Mouse (Mus musculus) ovary, postnatal 36 days (tissue): ENCODE measurements around the gene Sbf2.
"Not testable (repeated sequence)": the region's sequence is repeated elsewhere in the genome, so short reads cannot be mapped to it uniquely, and the experiment has no call there.

Experiments
- DNase-seq: peaks from one replicate; pipeline ENCODE4 v3.0.0; 2022; ENCODE audit warnings: low spot score, mixed read lengths

Sbf2 gene

GRCm38 (mm10) chr7:110565815-110566549, 48.7 kb downstream of the Sbf2 start:
- no peak for DNase-seq

DNA sequence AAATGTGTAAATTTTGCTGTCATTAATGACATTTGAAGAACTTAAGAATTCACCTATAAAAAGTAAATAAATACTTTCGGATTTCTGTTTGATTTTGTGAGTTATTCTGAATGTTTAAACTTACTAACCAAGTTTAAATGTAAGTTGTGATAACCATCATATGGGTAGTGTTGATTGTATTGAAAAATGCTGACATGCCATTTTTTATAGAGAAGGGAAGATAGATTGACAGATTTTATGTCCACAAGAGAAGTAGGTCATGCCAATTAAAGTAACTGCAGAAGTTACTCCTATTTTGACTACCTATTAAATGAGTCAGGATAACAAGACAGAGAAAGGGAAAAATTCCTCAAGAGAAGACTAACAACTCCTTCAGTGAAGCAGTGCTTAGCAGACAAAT, 53.1 kb downstream of the Sbf2 start:
- no peak for DNase-seq

GRCm38 (mm10) chr7:110557001-110557400, 57.7 kb downstream of the Sbf2 start:
- DNase-seq = no peak

DNA sequence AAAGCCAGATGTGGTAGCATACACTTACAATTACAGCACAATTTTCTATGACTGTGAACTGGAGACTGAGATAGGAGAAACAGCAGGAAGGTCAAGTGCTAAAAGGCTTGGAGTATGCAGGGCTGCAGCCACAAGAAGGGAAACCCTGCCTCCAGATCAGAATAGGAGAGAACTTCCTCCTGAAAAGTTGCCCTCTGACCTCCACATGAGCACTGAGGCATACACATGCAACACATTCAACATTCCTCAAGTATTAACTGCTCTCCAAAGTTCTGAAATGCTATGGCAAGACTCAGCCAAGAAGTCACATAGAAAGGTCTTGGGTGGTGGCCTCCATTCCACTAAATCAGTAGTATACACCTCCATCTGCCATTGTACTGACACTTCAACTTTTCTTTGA, 58.5 kb downstream of the Sbf2 start:
- no peak for DNase-seq

- no peak for DNase-seq
Observed at GRCm38 (mm10) chr7:110555260-110555659, 59.5 kb downstream of the Sbf2 start.

- DNase-seq = no peak
Observed at GRCm38 (mm10) chr7:110548268-110548667, 66.5 kb downstream of the Sbf2 start.

DNA sequence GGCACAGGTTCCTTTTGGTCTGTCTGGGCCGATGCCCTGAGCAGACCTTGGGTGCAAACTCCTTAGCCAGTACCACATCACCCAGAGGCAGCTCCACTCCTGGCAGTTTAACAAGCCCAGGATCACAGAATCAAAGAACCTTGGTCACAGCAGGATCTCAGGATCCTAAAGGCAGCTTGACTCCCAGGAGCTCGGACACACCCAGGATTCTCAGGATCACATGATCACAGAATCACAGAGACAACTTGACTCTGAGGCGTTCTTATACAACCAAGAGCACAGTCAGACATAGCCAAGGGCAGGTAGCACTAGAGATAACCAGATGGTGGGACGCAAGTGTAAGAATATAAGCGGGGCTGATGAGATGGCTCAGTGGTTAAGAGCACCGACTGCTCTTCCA, 71.4 kb downstream of the Sbf2 start:
- DNase-seq = no peak

GRCm38 (mm10) chr7:110539266-110539665, 75.5 kb downstream of the Sbf2 start:
- no peak for DNase-seq

GRCm38 (mm10) chr7:110530295-110530694, 84.4 kb downstream of the Sbf2 start:
- DNase-seq = not testable (repeated sequence)

DNA sequence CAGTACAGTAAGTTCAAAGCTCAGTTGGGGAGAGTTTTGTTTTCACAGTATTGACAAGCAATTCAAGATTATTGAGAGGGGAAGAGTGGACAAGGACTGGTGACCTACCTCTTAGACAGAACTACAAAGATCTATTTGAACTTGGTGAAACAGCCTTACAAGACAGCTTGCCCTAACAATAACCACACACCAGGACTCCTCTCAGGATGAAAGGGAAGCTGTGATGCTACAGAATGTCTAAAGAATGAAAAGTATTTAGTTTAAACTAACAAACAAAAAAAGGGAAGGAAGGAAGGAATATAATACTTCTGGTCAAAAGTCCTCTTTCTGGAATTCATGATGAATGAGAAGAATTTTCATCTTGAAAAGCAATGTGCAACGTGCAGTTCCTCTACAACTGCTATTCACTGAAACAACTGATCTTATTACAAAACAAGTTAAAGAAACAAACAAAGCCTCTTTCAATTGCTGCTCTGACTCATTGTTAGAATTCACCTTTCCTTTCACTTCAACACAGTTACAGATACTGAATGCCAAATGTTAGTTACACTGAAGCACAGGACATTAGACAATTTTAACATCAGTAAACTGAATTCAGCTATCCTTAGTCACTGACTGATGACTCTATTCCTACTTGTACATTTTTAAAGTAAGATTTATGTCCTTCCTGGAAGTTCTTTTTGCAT, 89.5 kb downstream of the Sbf2 start:
- DNase-seq = no peak

GRCm38 (mm10) chr7:110516241-110517220, 98.2 kb downstream of the Sbf2 start:
- DNase-seq = no peak

DNA sequence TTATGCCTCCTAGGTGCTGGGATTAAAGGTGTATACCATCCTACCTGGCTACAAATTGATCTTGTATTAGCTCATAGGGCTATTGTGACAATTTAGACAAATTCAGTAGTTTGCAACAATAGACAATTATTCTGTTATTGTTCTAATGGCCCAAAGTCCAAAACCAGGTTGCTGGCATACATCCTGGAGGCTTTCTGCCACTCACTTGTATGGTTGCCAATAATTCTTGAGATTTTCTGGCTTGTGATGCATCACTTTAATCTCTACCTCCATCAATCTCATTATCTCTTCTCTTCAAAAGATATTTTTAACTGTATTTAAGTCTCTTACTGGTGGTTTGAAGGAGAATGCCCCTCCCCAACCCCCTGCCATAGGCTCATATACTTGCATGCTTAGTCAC, 100.6 kb downstream of the Sbf2 start:
- no peak for DNase-seq

GRCm38 (mm10) chr7:110498653-110499052, 116.1 kb downstream of the Sbf2 start:
- DNase-seq = no peak

DNA sequence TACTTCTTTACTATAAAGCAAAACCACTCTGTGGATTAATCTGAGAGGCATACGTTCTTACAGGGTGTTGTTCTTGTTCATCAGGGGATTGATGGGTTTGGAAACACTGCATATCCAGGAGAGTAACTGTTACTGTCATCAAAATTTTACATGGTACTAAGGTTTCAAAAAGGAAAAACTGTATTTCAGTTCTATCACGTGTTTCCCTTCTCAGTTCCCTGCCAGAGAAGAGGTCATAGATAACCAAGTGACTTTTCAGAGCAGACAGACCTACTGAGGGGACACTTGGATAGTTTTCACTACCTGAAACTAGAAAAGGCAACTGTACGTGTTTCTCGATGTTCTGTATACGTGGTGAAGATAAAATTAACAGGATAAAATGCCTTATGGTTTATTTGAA, 123.7 kb downstream of the Sbf2 start:
- no peak for DNase-seq

DNA sequence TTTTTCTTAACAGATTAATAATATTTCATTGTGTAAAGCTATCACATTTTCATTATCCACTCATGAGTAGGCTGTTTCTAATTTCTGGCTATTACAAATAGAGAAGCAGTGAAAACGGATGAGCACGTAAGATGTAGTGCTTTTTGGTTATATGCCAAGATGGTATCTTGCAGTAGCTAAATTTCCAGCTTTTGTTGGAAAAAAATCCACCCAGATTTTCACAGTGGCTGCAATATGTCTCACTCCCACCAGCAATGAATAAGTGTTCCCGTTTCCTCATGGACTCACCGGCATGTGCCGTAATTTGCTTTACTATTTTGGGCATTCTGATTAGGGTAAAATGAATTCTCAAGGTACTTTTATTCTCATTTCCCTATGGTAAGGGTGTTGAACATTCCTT, 129.7 kb downstream of the Sbf2 start:
- DNase-seq = no peak

- no peak for DNase-seq
Observed at GRCm38 (mm10) chr7:110470987-110471386, 143.7 kb downstream of the Sbf2 start.

DNA sequence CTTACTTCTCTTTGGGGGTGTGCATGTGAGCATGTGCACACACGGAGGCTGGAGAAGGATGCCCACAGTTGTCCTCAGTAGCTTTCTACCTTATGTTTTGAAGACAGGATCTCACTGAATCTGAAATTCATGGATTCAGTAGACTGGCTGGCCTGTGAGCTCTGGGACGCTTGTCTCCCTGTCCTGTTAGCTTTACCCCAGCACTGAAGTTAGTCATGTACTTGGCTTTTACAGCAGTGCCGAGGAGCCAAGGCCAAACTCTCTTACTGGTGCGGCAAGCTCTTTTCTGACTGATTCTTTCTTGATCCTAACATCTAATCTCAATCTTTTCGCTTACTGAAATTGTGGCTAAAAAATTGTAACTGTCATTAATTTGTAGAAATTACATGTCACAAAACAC, 151.3 kb downstream of the Sbf2 start:
- DNase-seq = no peak

- no peak for DNase-seq
Observed at GRCm38 (mm10) chr7:110432301-110432700, 182.4 kb downstream of the Sbf2 start.

GRCm38 (mm10) chr7:110416318-110416717, 198.4 kb downstream of the Sbf2 start:
- no peak for DNase-seq

DNA sequence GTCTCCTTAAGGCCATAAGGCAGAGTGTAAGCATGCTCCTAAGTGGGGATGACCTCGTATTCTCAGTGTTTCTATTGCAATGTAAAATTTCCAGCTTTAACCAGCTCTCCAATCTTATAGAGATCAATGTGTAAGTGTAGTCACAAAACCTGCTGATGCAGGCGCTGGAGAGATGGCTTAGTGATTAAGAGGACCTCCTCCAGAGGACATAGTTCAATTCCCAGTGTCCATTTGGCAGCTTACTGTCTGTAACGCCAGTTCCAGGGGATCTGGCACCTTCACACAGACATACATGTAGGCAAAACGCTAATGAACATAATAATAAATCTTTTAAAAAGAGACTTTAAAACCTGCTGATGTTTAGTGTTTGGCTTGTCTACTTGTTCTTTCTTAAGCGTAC, 200.4 kb downstream of the Sbf2 start:
- no peak for DNase-seq

DNA sequence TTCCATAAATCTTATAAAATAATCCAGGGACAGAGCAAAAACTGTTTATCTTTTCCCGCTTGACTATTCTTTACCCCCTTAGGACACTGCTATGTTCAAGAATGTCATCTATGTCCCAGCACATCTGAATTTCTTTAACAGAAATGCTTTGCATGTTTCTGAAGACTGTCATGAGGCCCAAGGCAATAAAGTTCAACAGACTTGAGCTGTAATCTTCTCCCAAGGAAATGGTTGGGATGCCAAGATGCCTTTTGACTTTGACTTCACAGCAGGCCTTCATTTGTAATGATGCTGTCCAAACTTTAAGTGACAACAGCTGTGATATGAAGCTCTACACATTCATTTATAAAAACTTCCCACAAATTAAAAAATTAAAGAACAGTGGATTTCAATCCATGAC, 212.6 kb downstream of the Sbf2 start:
- DNase-seq = no peak

GRCm38 (mm10) chr7:110392576-110392975, 222.1 kb downstream of the Sbf2 start:
- DNase-seq = no peak

- DNase-seq = no peak
Observed at GRCm38 (mm10) chr7:110391632-110392031, 223.1 kb downstream of the Sbf2 start.
